Mouse (Mus musculus): Measurements from ENCODE around the gene Ppp1r14c.
"Not testable (repeated sequence)": the region's sequence is repeated elsewhere in the genome, so short reads cannot be mapped to it uniquely, and the experiment has no call there.

Gene Ppp1r14c

GRCm38 (mm10) chr10:3466135-3466626 is 100.3 kb downstream of the Ppp1r14c start:
- no peak for DNase-seq (ENCODE audit: low spot score in 2 of 2)

- no peak for DNase-seq (ENCODE audit: low spot score in 2 of 2)
Observed at GRCm38 (mm10) chr10:3468590-3468989, 102.7 kb downstream of the Ppp1r14c start.

- DNase-seq (ENCODE audit: low spot score in 2 of 2) = no peak
Observed at GRCm38 (mm10) chr10:3476611-3477010, 110.8 kb downstream of the Ppp1r14c start.

GRCm38 (mm10) chr10:3479772-3480171 is 113.9 kb downstream of the Ppp1r14c start:
- DNase-seq (ENCODE audit: low spot score in 2 of 2) = no peak

GRCm38 (mm10) chr10:3490052-3490451 is 124.2 kb downstream of the Ppp1r14c start:
- DNase-seq (ENCODE audit: low spot score in 2 of 2) = no peak

- DNase-seq (ENCODE audit: low spot score in 2 of 2) = no peak
Observed at GRCm38 (mm10) chr10:3496791-3497190, 130.9 kb downstream of the Ppp1r14c start.

GRCm38 (mm10) chr10:3500846-3501245 is 135.0 kb downstream of the Ppp1r14c start:
- not testable (repeated sequence) for DNase-seq (ENCODE audit: low spot score in 2 of 2)

- no peak for DNase-seq (ENCODE audit: low spot score in 2 of 2)
Observed at GRCm38 (mm10) chr10:3507484-3508221, 141.8 kb downstream of the Ppp1r14c start.

- DNase-seq (ENCODE audit: low spot score in 2 of 2) = no peak
Observed at GRCm38 (mm10) chr10:3508222-3508588, 142.3 kb downstream of the Ppp1r14c start.

GRCm38 (mm10) chr10:3508746-3509145 is 142.9 kb downstream of the Ppp1r14c start:
- no peak for DNase-seq (ENCODE audit: low spot score in 2 of 2)

GRCm38 (mm10) chr10:3509663-3510277 is 143.9 kb downstream of the Ppp1r14c start:
- no peak for DNase-seq (ENCODE audit: low spot score in 2 of 2)

- peak in 1 of 2 experiments; percentile 6 for DNase-seq (ENCODE audit: low spot score in 2 of 2)
Observed at GRCm38 (mm10) chr10:3510486-3510885, 144.6 kb downstream of the Ppp1r14c start.

- DNase-seq (ENCODE audit: low spot score in 2 of 2) = no peak
Observed at GRCm38 (mm10) chr10:3511401-3511800, 145.5 kb downstream of the Ppp1r14c start.

- DNase-seq (ENCODE audit: low spot score in 2 of 2) = no peak
Observed at GRCm38 (mm10) chr10:3512620-3513305, 146.9 kb downstream of the Ppp1r14c start.

GRCm38 (mm10) chr10:3513947-3514346 is 148.1 kb downstream of the Ppp1r14c start:
- DNase-seq (ENCODE audit: low spot score in 2 of 2) = no peak
